Mouse (Mus musculus): ENCODE data around the gene Hoxd8. TPM values are rescaled to one million over a fixed set of nuclear protein-coding genes. Genes with fewer than 3 reads are reported as not detected.

Gene Hoxd8
- polyA plus RNA-seq, 1 experiment, result 1.1 TPM

- Histone ChIP-seq H3K4me1 (replicated peaks; ENCODE audit: control insufficient read depth, insufficient read depth, low read length) (no peaks in the 10 kb centered on the region), H3K27ac (ENCODE audit: control insufficient read depth, insufficient read depth, low read length) (no peak overlapping the region), H3K27me3 (ENCODE audit: control insufficient read depth, insufficient read depth, low read length) (peaks cover 41% of the 10 kb centered on the region), H3K4me3 (ENCODE audit: control insufficient read depth, insufficient read depth, low read length) (no peak overlapping the region), H3K36me3 (ENCODE audit: control insufficient read depth, insufficient read depth, low read length) (no peaks in the 10 kb centered on the region)
- no peak for DNase-seq
- TF ChIP-seq POLR2A (IDR thresholded peaks at IDR 0.05; ENCODE audit: control insufficient read depth, extremely low read depth, insufficient read depth, low read length, poor library complexity) (no peak), CTCF (IDR thresholded peaks at IDR 0.05; ENCODE audit: borderline replicate concordance, control insufficient read depth, extremely low read depth, insufficient read depth, low read length, poor library complexity) (no peak)
- WGBS, result 7% methylated on average over 15 of the region's 15 CpGs
These were observed 46.3 kb upstream of the Hoxd8 start for GRCm38 (mm10) chr2:74658024-74658666.

GRCm38 (mm10) chr2:74658667-74659371 is 45.6 kb upstream of the Hoxd8 start:
- Histone ChIP-seq H3K27ac (ENCODE audit: control insufficient read depth, insufficient read depth, low read length) (no peak overlapping the region), H3K4me3 (ENCODE audit: control insufficient read depth, insufficient read depth, low read length) (no peak overlapping the region), H3K4me1 (replicated peaks; ENCODE audit: control insufficient read depth, insufficient read depth, low read length) (no peaks in the 10 kb centered on the region), H3K36me3 (ENCODE audit: control insufficient read depth, insufficient read depth, low read length) (no peaks in the 10 kb centered on the region), H3K27me3 (ENCODE audit: control insufficient read depth, insufficient read depth, low read length) (peaks cover 42% of the 10 kb centered on the region)
- WGBS, result 7% methylated on average over 47 of the region's 47 CpGs
- TF ChIP-seq CTCF (IDR thresholded peaks at IDR 0.05; ENCODE audit: borderline replicate concordance, control insufficient read depth, extremely low read depth, insufficient read depth, low read length, poor library complexity) (no peak), POLR2A (IDR thresholded peaks at IDR 0.05; ENCODE audit: control insufficient read depth, extremely low read depth, insufficient read depth, low read length, poor library complexity) (no peak)
- DNase-seq, result no peak

DNA sequence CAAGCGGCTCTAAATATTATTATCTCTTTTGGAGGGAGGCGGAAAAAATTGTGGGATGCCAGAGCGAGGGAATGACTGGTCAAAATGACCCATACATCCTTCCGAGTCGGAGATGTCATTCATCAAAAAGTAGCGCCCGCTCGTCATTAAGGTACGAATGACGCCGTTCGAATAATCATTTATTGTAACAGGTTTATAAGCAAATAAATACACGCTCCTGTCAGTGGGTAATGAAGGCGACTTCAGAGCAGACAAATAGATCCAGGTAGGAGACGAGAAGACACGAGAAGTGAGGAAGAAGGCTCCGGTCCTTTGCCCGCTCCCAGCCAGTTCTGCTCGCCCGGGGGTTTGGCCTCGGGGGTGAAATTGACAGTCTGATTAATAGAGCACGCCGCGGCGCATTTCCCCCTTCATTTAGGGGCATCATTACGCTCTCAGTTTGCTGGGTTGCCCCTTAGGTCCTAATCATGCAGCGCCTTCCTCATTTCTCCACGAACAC is 44.9 kb upstream of the Hoxd8 start, which contains the start of gene Evx2:
Gene Evx2 (minus strand): TSS at position 51 of the 499 bp plus-strand sequence.
- Histone ChIP-seq H3K4me1 (replicated peaks; ENCODE audit: control insufficient read depth, insufficient read depth, low read length) (no peaks in the 10 kb centered on the region), H3K27me3 (ENCODE audit: control insufficient read depth, insufficient read depth, low read length) (peaks cover 45% of the 10 kb centered on the region), H3K27ac (ENCODE audit: control insufficient read depth, insufficient read depth, low read length) (no peak within 1 kb of the TSS), H3K36me3 (ENCODE audit: control insufficient read depth, insufficient read depth, low read length) (no peaks in the 10 kb centered on the region), H3K4me3 (ENCODE audit: control insufficient read depth, insufficient read depth, low read length) (no peak within 1 kb of the TSS)
- 11% methylated on average over 28 of the region's 28 CpGs for WGBS
- TF ChIP-seq CTCF (IDR thresholded peaks at IDR 0.05; ENCODE audit: borderline replicate concordance, control insufficient read depth, extremely low read depth, insufficient read depth, low read length, poor library complexity) (no peak), POLR2A (IDR thresholded peaks at IDR 0.05; ENCODE audit: control insufficient read depth, extremely low read depth, insufficient read depth, low read length, poor library complexity) (no peak)
- DNase-seq, result no peak

DNA sequence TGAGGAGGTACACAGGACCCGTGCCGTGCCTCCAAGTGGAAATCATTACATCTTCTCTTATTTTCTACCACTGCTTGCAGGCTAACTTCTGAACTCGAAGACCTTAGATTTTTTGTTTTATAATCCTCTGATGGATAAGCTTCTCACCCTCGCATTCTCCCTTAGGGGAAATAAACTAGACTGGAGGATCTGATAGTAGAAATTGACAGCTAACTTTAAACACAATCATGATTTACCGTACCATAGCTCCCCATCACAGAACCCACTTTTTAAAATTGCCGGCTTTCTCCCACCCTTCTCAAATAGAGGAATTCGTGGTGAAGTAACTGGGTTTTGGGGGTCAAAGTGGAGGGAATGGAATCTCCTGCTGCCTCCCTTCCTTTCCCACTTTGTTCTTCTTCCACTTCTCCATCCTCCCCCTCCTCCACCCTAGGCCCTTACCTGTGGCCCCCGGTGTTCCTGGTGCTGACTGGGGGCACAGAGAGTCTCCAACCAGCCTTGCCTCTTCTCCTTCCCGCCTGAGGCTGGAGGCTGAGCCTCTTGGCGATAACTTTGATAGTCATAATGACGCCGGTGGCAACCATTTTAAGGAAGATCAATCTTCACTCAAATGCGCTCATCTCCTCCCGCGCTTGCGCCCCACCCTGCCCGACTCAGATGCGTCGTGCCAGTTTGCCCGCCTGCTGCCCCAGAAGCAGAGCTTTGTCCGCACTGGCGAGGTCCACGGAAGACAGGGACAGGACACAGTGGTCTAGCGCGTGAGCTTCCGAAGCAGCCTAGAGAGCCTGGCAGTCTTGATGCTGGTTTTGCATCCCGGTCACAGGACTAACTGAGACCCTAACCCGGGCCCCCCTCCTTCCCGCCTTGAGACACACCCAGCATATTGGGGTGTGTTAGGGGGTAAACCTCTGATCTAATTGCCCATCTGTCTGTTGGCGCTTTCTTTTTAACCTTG is 43.7 kb upstream of the Hoxd8 start:
- no peak for TF ChIP-seq CTCF (IDR thresholded peaks at IDR 0.05; ENCODE audit: borderline replicate concordance, control insufficient read depth, extremely low read depth, insufficient read depth, low read length, poor library complexity)
- no peak for TF ChIP-seq POLR2A (IDR thresholded peaks at IDR 0.05; ENCODE audit: control insufficient read depth, extremely low read depth, insufficient read depth, low read length, poor library complexity)
- no peak overlapping the region for H3K27ac ChIP-seq (ENCODE audit: control insufficient read depth, insufficient read depth, low read length)
- peaks cover 42% of the 10 kb centered on the region for H3K27me3 ChIP-seq (ENCODE audit: control insufficient read depth, insufficient read depth, low read length)
- 8% methylated on average over 30 of the region's 30 CpGs for WGBS
- no peak overlapping the region for H3K4me3 ChIP-seq (ENCODE audit: control insufficient read depth, insufficient read depth, low read length)
- no peak for DNase-seq
- H3K36me3 ChIP-seq (ENCODE audit: control insufficient read depth, insufficient read depth, low read length), result no peaks in the 10 kb centered on the region
- no peaks in the 10 kb centered on the region for H3K4me1 ChIP-seq (replicated peaks; ENCODE audit: control insufficient read depth, insufficient read depth, low read length)

DNA sequence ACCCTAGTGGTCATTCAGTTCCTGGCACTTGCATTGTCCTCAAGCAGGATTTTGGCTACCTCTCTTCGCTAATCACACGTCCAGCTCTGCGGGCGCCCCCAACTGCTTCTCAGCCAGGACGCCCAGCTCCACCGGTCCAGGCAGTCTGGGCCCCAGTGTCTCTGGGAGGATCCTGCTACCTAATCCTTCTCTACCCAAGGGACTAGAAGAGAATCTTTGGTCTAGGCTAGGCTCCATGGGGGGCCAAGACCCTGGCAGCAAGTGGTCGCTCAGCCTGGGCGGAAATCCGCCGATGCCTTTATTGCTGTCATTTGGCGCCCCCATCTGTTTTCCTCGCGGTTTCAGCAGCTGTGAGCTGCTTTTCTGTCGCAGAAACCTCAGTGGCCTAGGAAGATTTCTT is 42.7 kb upstream of the Hoxd8 start:
- TF ChIP-seq POLR2A (IDR thresholded peaks at IDR 0.05; ENCODE audit: control insufficient read depth, extremely low read depth, insufficient read depth, low read length, poor library complexity), result no peak
- TF ChIP-seq CTCF (IDR thresholded peaks at IDR 0.05; ENCODE audit: borderline replicate concordance, control insufficient read depth, extremely low read depth, insufficient read depth, low read length, poor library complexity), result 0 out of 2 replicates have a peak, but pooled peaks have one; percentile 22
- Histone ChIP-seq H3K4me3 (ENCODE audit: control insufficient read depth, insufficient read depth, low read length) (no peak overlapping the region), H3K27ac (ENCODE audit: control insufficient read depth, insufficient read depth, low read length) (no peak overlapping the region), H3K4me1 (replicated peaks; ENCODE audit: control insufficient read depth, insufficient read depth, low read length) (no peaks in the 10 kb centered on the region), H3K27me3 (ENCODE audit: control insufficient read depth, insufficient read depth, low read length) (peaks cover 39% of the 10 kb centered on the region), H3K36me3 (ENCODE audit: control insufficient read depth, insufficient read depth, low read length) (no peaks in the 10 kb centered on the region)
- WGBS, result 12% methylated on average over 14 of the region's 14 CpGs
- DNase-seq, result no peak
